Mouse (Mus musculus) adrenal gland, postnatal 25 days (tissue): ENCODE measurements around the gene Olfr1412. TPM values are rescaled to one million over a fixed set of nuclear protein-coding genes. Genes with fewer than 3 reads are reported as not detected.

Experiments
- DNase-seq: peaks from one replicate; pipeline ENCODE4 v3.0.0; 2021; ENCODE audit warnings: mixed read lengths
- long read RNA-seq: library from polyadenylated mRNA; stranded (forward); transcript quantifications from one replicate; pipeline ENCODE4 v2.0.0, GENCODE M21; 2021
- total RNA-seq: library from RNA; stranded (reverse); gene quantifications from 2 replicates; pipeline ENCODE4 v1.2.3, GENCODE M21; 2021

The Olfr1412 gene
- total RNA-seq: not detected in 2 replicates
- long read RNA-seq: 0 reads

- DNase-seq: no peak
Measured at GRCm38 (mm10) chr1:92585479-92585878, at the start of gene Olfr1412. TSS of gene Olfr1412 (plus strand) at chr1:92585779.

- no peak for DNase-seq
Measured at GRCm38 (mm10) chr1:92536972-92537371, 48.6 kb upstream of the Olfr1412 start.

- no peak for DNase-seq
Measured at GRCm38 (mm10) chr1:92539071-92539470, 46.5 kb upstream of the Olfr1412 start.

- DNase-seq: peak; percentile 2
Measured at GRCm38 (mm10) chr1:92545929-92546328, 39.6 kb upstream of the Olfr1412 start.

- DNase-seq: no peak
Measured at GRCm38 (mm10) chr1:92571022-92571421, 14.6 kb upstream of the Olfr1412 start, which contains the start of gene Olfr1413. TSS of gene Olfr1413 (plus strand) at chr1:92571322.

- no peak for DNase-seq
Measured at GRCm38 (mm10) chr1:92594111-92594510, 8.5 kb downstream of the Olfr1412 start, which contains the start of gene Olfr1411. TSS of gene Olfr1411 (plus strand) at chr1:92594411.

GRCm38 (mm10) chr1:92596019-92596418 is 10.4 kb downstream of the Olfr1412 start:
- DNase-seq: no peak

- no peak for DNase-seq
Measured at GRCm38 (mm10) chr1:92605482-92605881, 19.9 kb downstream of the Olfr1412 start, which contains the start of gene Olfr1410. TSS of gene Olfr1410 (plus strand) at chr1:92605782.

- no peak for DNase-seq
Measured at GRCm38 (mm10) chr1:92607711-92608110, 22.1 kb downstream of the Olfr1412 start.

- DNase-seq: peak; percentile 46
Measured at GRCm38 (mm10) chr1:92611008-92611407, 25.4 kb downstream of the Olfr1412 start.

- no peak for DNase-seq
Measured at GRCm38 (mm10) chr1:92613175-92613574, 27.6 kb downstream of the Olfr1412 start.

GRCm38 (mm10) chr1:92614516-92614915 is 28.9 kb downstream of the Olfr1412 start:
- DNase-seq: no peak

GRCm38 (mm10) chr1:92616046-92616445 is 30.5 kb downstream of the Olfr1412 start:
- DNase-seq: no peak

- no peak for DNase-seq
Measured at GRCm38 (mm10) chr1:92617488-92617887, 31.9 kb downstream of the Olfr1412 start, which contains the start of gene Olfr12. TSS of gene Olfr12 (plus strand) at chr1:92617788.

- peak; percentile 84 for DNase-seq
Measured at GRCm38 (mm10) chr1:92618360-92618759, 32.8 kb downstream of the Olfr1412 start.

- no peak for DNase-seq
Measured at GRCm38 (mm10) chr1:92628227-92628626, 42.6 kb downstream of the Olfr1412 start.

GRCm38 (mm10) chr1:92632196-92632595 is 46.6 kb downstream of the Olfr1412 start:
- DNase-seq: no peak

GRCm38 (mm10) chr1:92632948-92633347 is 47.4 kb downstream of the Olfr1412 start:
- no peak for DNase-seq

- no peak for DNase-seq
Measured at GRCm38 (mm10) chr1:92633726-92634125, 48.1 kb downstream of the Olfr1412 start.

- no peak for DNase-seq
Measured at GRCm38 (mm10) chr1:92634569-92634968, 49.0 kb downstream of the Olfr1412 start.

- DNase-seq: no peak
Measured at GRCm38 (mm10) chr1:92634976-92635599, 49.5 kb downstream of the Olfr1412 start.

- no peak for DNase-seq
Measured at GRCm38 (mm10) chr1:92636015-92636414, 50.4 kb downstream of the Olfr1412 start.

- no peak for DNase-seq
Measured at GRCm38 (mm10) chr1:92636676-92637075, 51.1 kb downstream of the Olfr1412 start.

GRCm38 (mm10) chr1:92637501-92638172 is 52.1 kb downstream of the Olfr1412 start:
- DNase-seq: no peak
